29 mouse cellular contexts compared by ENCODE assay signal in genomic region chr7:113814101-113814779, GRCm38 (mm10). TPM values are rescaled to one million over a fixed set of nuclear protein-coding genes. Genes with fewer than 3 reads are reported as not detected.
A peak's percentile ranks its signal among the peaks of the same experiment; 100 is the strongest.
DNase-seq lines count a peak whose midpoint lies in the region; ATAC-seq and TF ChIP-seq lines count a peak whose summit lies in the region.
"Had no signal": no experiment of that assay in that cellular context is flagged by ENCODE, and none has a peak within 500 bp of the region (broad histone marks: within the 10 kb centered on the region; RNA-seq: fewer than 3 reads in every experiment).

No protein-coding gene starts in this region.

- no peaks in the 10 kb centered on the region for H3K9me3 ChIP-seq in hindbrain, embryonic 14.5 days (ENCODE audit: control insufficient read depth, low read length)
- no peaks in the 10 kb centered on the region for H3K9me3 ChIP-seq in hindbrain, embryonic 16.5 days (ENCODE audit: control insufficient read depth, low read length)
- H3K9me3 ChIP-seq: hindbrain, embryonic 13.5 days; kidney, embryonic 15.5 days; midbrain, embryonic 12.5 days had no signal

- peak; percentile 8; the same call in 1 of the 2 replicates for ATAC-seq in hindbrain, embryonic 14.5 days (ENCODE audit: low FRiP score)
- no peak for ATAC-seq in hindbrain, embryonic 16.5 days
- ATAC-seq: forebrain, embryonic 16.5 days had no signal

- WGBS in hindbrain, embryonic 14.5 days: 20% methylated on average over 10 of the region's 10 CpGs
- WGBS in hindbrain, embryonic 16.5 days: 20% methylated on average over 10 of the region's 10 CpGs

- TF ChIP-seq POLR2A in brain, embryonic 14.5 days (IDR thresholded peaks at IDR 0.05; ENCODE audit: borderline replicate concordance, extremely low read depth, insufficient read depth, insufficient read length, poor library complexity, severe bottlenecking): no peak

- DNase-seq in hindbrain, embryonic 14.5 days (ENCODE audit: low spot score): no peak
- peak; percentile 24 for DNase-seq in R1 (ENCODE audit: low read depth, low spot score)
- peak; percentile 57 for DNase-seq in brain, embryonic 14.5 days (ENCODE audit: low read depth)
- DNase-seq in mesoderm, embryonic 11.5 days (ENCODE audit: low read depth, low spot score): peak; percentile 25
- DNase-seq in heart, adult 18-20 months: no peak
- no peak for DNase-seq in right cerebral cortex, postnatal 36 days (ENCODE audit: low spot score in 2 of 2)
- DNase-seq: adrenal gland, adult 8-10 months; B cell, adult 2 months; cerebellum, adult 11 months; cerebellum, adult 9-11 months; gastrocnemius, adult 2 months; gastrocnemius, postnatal 36 days; heart, postnatal 14 days; kidney, adult 18-20 months; kidney, postnatal 25 days; liver; lung, embryonic 14.5 days; lung, postnatal 14 days; right cerebral cortex, postnatal 4 days; thymus, adult 2 months; thymus, postnatal 4 days had no signal

- no peaks in the 10 kb centered on the region for H3K36me3 ChIP-seq in hindbrain, embryonic 14.5 days (replicated peaks; ENCODE audit: control insufficient read depth, insufficient read depth)
- H3K36me3 ChIP-seq in hindbrain, embryonic 16.5 days (ENCODE audit: control insufficient read depth, insufficient read depth, low read length): no peaks in the 10 kb centered on the region
- H3K36me3 ChIP-seq: hindbrain, embryonic 13.5 days; kidney, embryonic 15.5 days; midbrain, embryonic 12.5 days; neural tube, embryonic 13.5 days had no signal

- TF ChIP-seq CTCF in brain, embryonic 14.5 days (IDR thresholded peaks at IDR 0.05; ENCODE audit: borderline replicate concordance, extremely low read depth, insufficient read depth, insufficient read length): no peak

- 0 out of 2 replicates have a peak, but pooled peaks cover 5% of the 10 kb centered on the region for H3K4me1 ChIP-seq in hindbrain, embryonic 14.5 days (replicated peaks; ENCODE audit: control insufficient read depth, insufficient read depth, low read length)
- peaks cover 8% of the 10 kb centered on the region; the same call in 1 of the 2 replicates for H3K4me1 ChIP-seq in hindbrain, embryonic 16.5 days (ENCODE audit: control insufficient read depth, insufficient read depth, low read depth, low read length)
- H3K4me1 ChIP-seq: kidney, embryonic 15.5 days had no signal

- no peak overlapping the region for H3K4me2 ChIP-seq in hindbrain, embryonic 14.5 days (replicated peaks)
- no peak overlapping the region for H3K4me2 ChIP-seq in hindbrain, embryonic 16.5 days (ENCODE audit: low read length)
- H3K4me2 ChIP-seq: hindbrain, embryonic 13.5 days; kidney, embryonic 15.5 days; lung, embryonic 14.5 days; midbrain, embryonic 12.5 days; neural tube, embryonic 13.5 days had no signal

- no peak overlapping the region for H3K27ac ChIP-seq in hindbrain, embryonic 14.5 days
- no peak overlapping the region for H3K27ac ChIP-seq in hindbrain, embryonic 16.5 days (ENCODE audit: low read depth, low read length)
- H3K27ac ChIP-seq: gastrocnemius, adult 2 months; hindbrain, embryonic 13.5 days; kidney, embryonic 15.5 days; liver, embryonic 14.5 days; midbrain, embryonic 12.5 days; neural tube, embryonic 13.5 days had no signal

- peaks cover 6% of the 10 kb centered on the region for H3K27me3 ChIP-seq in hindbrain, embryonic 14.5 days (ENCODE audit: control insufficient read depth, insufficient read depth, low read length)
- H3K27me3 ChIP-seq in hindbrain, embryonic 16.5 days (replicated peaks; ENCODE audit: control insufficient read depth, insufficient read depth, low read length): 0 out of 2 replicates have a peak, but pooled peaks cover 3% of the 10 kb centered on the region
- H3K27me3 ChIP-seq: kidney, embryonic 15.5 days had no signal

- no peak overlapping the region for H3K9ac ChIP-seq in hindbrain, embryonic 14.5 days
- no peak overlapping the region for H3K9ac ChIP-seq in hindbrain, embryonic 16.5 days (ENCODE audit: low read depth, low read length)
- H3K9ac ChIP-seq: hindbrain, embryonic 13.5 days; kidney, embryonic 15.5 days; liver, embryonic 14.5 days; lung, embryonic 14.5 days; midbrain, embryonic 12.5 days; neural tube, embryonic 13.5 days had no signal

- H3K4me3 ChIP-seq in hindbrain, embryonic 14.5 days (replicated peaks; ENCODE audit: low read length): no peak overlapping the region
- H3K4me3 ChIP-seq in hindbrain, embryonic 16.5 days (ENCODE audit: low read length): no peak overlapping the region
- H3K4me3 ChIP-seq: gastrocnemius, adult 2 months; hindbrain, embryonic 13.5 days; kidney, embryonic 15.5 days; midbrain, embryonic 12.5 days; myocyte; neural tube, embryonic 13.5 days had no signal

RNA-seq across cellular contexts. Expression of gene Spon1, which starts 48.4 kb away (rescaled TPM):
- 84.4 and 90.5 TPM in 2 replicates for polyA plus RNA-seq in hindbrain, embryonic 14.5 days (2014; fragmentation: Nextera tagmentation; extraction: Ambion mirVana)
- 64.3 and 77.1 TPM in 2 replicates for polyA plus RNA-seq in hindbrain, embryonic 16.5 days (2015; fragmentation: Nextera tagmentation; extraction: Ambion mirVana)
- 17.4 and 43.4 TPM in 2 replicates for polyA plus RNA-seq in brain, embryonic 14.5 days (2012; rRNA removed)
- total RNA-seq in heart, adult 18-20 months (2021): 10 to 100 TPM; 10.1 to 10.2 TPM

Comparison
In these comparisons a context has a peak if more than half of its experiments do, and no peak if none do; other contexts are left out.
1. DNase-seq: peak in R1 (single experiment), brain, embryonic 14.5 days (single experiment) and mesoderm, embryonic 11.5 days (single experiment); none in hindbrain, embryonic 14.5 days (single experiment), heart, adult 18-20 months (0 of 2) and right cerebral cortex, postnatal 36 days (0 of 2).